Mouse (Mus musculus): ENCODE data around the gene Kif2c. TPM values are rescaled to one million over a fixed set of nuclear protein-coding genes. Genes with fewer than 3 reads are reported as not detected.

Kif2c gene
- polyA plus RNA-seq, 1 experiment: 8.3 TPM

DNA sequence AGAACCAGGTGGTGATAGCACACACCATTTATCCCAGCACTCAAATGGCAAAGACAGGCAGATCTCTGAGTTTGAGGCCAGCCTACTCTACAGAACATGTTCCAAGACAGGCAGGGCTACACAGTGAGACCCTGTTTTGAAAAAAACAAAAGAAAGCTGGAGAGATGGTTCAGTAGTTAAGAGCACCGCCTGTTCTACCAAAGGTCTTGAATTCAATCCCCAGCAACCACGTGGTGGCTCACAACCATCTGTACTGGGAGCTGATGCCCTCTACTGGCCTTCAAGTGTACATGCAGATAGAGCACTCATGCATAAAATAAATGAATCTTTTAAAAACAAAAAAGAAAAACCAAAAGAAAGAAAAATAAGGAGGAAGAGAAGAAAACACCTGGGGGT is 43.2 kb downstream of the Kif2c start:
- TF ChIP-seq GATA1 (IDR thresholded peaks at IDR 0.05; ENCODE audit: borderline replicate concordance, low read length) (no peak), FLI1 (IDR thresholded peaks at IDR 0.05; ENCODE audit: low read length) (no peak)
- Histone ChIP-seq H3K36me3 (replicated peaks; ENCODE audit: low read length) (no peaks in the 10 kb centered on the region), H3K4me3 (replicated peaks) (peak overlapping the region; percentile 69), H3K4me1 (peaks cover 57% of the 10 kb centered on the region), H3K9me3 (no peaks in the 10 kb centered on the region), H3K27me3 (replicated peaks) (peaks cover 22% of the 10 kb centered on the region)

DNA sequence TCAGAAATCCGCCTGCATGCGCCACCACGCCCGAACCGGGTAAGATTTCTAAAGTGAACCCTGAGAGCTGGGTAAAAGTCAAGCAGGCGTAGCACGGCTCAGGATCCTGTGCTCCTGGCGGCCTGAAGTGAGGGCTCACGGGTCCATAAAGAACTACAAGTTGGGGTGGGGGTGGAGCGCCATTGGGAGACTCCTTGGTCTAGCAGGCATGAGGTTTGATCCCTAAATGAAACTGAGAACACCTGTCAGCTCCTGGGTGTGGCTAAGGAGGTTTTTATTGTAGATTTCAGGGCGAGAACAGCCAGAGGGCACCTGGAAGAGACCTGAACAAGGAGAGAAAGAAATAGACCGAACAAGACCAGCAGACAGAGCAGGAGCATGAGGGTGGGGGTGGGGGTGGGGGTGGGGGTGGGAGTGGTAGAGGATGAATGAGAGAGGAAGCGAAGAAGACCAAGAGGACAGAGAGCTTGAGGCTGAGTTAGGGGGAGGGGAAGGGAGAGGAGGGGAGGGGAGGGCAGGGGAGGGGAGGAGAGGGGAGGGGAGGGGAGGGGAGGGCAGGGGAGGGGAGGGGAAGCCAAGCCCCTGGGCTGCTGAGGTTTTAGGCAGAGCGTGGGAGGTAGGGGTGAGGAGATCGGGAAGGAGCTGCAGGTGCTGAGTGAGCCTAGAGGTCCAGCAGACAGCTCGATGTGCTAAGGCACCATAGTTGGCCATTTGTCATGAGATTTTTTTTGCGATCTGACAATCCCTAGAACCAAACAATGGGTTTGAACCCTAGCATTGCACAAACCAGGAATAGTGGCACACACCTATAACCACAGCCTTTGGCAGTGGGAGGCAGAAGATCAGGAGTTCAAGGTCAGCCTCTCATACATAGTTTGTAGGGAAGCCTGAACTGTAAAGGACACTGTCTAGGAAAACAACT is 43.9 kb downstream of the Kif2c start:
- Histone ChIP-seq H3K9me3 (no peaks in the 10 kb centered on the region), H3K4me1 (peaks cover 54% of the 10 kb centered on the region), H3K4me3 (replicated peaks) (peak overlapping the region; percentile 69), H3K36me3 (replicated peaks; ENCODE audit: low read length) (no peaks in the 10 kb centered on the region), H3K27me3 (replicated peaks) (peaks cover 16% of the 10 kb centered on the region)
- TF ChIP-seq GATA1 (IDR thresholded peaks at IDR 0.05; ENCODE audit: borderline replicate concordance, low read length): no peak
- no peak for TF ChIP-seq FLI1 (IDR thresholded peaks at IDR 0.05; ENCODE audit: low read length)

GRCm38 (mm10) chr4:117136034-117136433 is 46.4 kb downstream of the Kif2c start:
- H3K27me3 ChIP-seq (replicated peaks): no peaks in the 10 kb centered on the region
- H3K4me1 ChIP-seq: peaks cover 70% of the 10 kb centered on the region
- peaks cover 18% of the 10 kb centered on the region for H3K36me3 ChIP-seq (replicated peaks; ENCODE audit: low read length)
- H3K9me3 ChIP-seq: no peaks in the 10 kb centered on the region
- no peak for TF ChIP-seq FLI1 (IDR thresholded peaks at IDR 0.05; ENCODE audit: low read length)
- no peak for TF ChIP-seq GATA1 (IDR thresholded peaks at IDR 0.05; ENCODE audit: borderline replicate concordance, low read length)
- peak overlapping the region; percentile 87 for H3K4me3 ChIP-seq (replicated peaks)

GRCm38 (mm10) chr4:117134601-117134995 is 47.8 kb downstream of the Kif2c start:
- Histone ChIP-seq H3K4me3 (replicated peaks) (peak overlapping the region; percentile 96), H3K4me1 (peaks cover 80% of the 10 kb centered on the region), H3K36me3 (replicated peaks; ENCODE audit: low read length) (peaks cover 33% of the 10 kb centered on the region), H3K9me3 (no peaks in the 10 kb centered on the region), H3K27me3 (replicated peaks) (no peaks in the 10 kb centered on the region)
- no peak for TF ChIP-seq GATA1 (IDR thresholded peaks at IDR 0.05; ENCODE audit: borderline replicate concordance, low read length)
- no peak for TF ChIP-seq FLI1 (IDR thresholded peaks at IDR 0.05; ENCODE audit: low read length)

- H3K4me1 ChIP-seq: peaks cover 80% of the 10 kb centered on the region
- H3K27me3 ChIP-seq (replicated peaks): no peaks in the 10 kb centered on the region
- peaks cover 39% of the 10 kb centered on the region for H3K36me3 ChIP-seq (replicated peaks; ENCODE audit: low read length)
Observed at GRCm38 (mm10) chr4:117133817-117134600, 48.4 kb downstream of the Kif2c start, which contains the start of gene Plk3. Plk3 (minus strand) TSS chr4:117133963.

GRCm38 (mm10) chr4:117133366-117133796 is 49.1 kb downstream of the Kif2c start:
- H3K4me3 ChIP-seq (replicated peaks): peak overlapping the region; percentile 96
- peaks cover 81% of the 10 kb centered on the region for H3K4me1 ChIP-seq
- H3K27me3 ChIP-seq (replicated peaks): no peaks in the 10 kb centered on the region
- peaks cover 45% of the 10 kb centered on the region for H3K36me3 ChIP-seq (replicated peaks; ENCODE audit: low read length)
- no peaks in the 10 kb centered on the region for H3K9me3 ChIP-seq
- TF ChIP-seq GATA1 (IDR thresholded peaks at IDR 0.05; ENCODE audit: borderline replicate concordance, low read length) (no peak), FLI1 (IDR thresholded peaks at IDR 0.05; ENCODE audit: low read length) (no peak)

More at GRCm38 (mm10) chr4:117133817-117134600, 48.4 kb downstream of the Kif2c start, which contains the start of gene Plk3:
- no peaks in the 10 kb centered on the region for H3K9me3 ChIP-seq
- H3K4me3 ChIP-seq (replicated peaks): peak within 1 kb of the TSS; percentile 96
- TF ChIP-seq GATA1 (IDR thresholded peaks at IDR 0.05; ENCODE audit: borderline replicate concordance, low read length) (no peak), FLI1 (IDR thresholded peaks at IDR 0.05; ENCODE audit: low read length) (no peak)

GRCm38 (mm10) chr4:117132794-117133143 is 49.7 kb downstream of the Kif2c start:
- H3K9me3 ChIP-seq: no peaks in the 10 kb centered on the region
- no peaks in the 10 kb centered on the region for H3K27me3 ChIP-seq (replicated peaks)
- H3K4me1 ChIP-seq: peaks cover 83% of the 10 kb centered on the region
- peak overlapping the region; percentile 96 for H3K4me3 ChIP-seq (replicated peaks)
- peaks cover 51% of the 10 kb centered on the region for H3K36me3 ChIP-seq (replicated peaks; ENCODE audit: low read length)
- TF ChIP-seq FLI1 (IDR thresholded peaks at IDR 0.05; ENCODE audit: low read length) (no peak), GATA1 (IDR thresholded peaks at IDR 0.05; ENCODE audit: borderline replicate concordance, low read length) (no peak)

DNA sequence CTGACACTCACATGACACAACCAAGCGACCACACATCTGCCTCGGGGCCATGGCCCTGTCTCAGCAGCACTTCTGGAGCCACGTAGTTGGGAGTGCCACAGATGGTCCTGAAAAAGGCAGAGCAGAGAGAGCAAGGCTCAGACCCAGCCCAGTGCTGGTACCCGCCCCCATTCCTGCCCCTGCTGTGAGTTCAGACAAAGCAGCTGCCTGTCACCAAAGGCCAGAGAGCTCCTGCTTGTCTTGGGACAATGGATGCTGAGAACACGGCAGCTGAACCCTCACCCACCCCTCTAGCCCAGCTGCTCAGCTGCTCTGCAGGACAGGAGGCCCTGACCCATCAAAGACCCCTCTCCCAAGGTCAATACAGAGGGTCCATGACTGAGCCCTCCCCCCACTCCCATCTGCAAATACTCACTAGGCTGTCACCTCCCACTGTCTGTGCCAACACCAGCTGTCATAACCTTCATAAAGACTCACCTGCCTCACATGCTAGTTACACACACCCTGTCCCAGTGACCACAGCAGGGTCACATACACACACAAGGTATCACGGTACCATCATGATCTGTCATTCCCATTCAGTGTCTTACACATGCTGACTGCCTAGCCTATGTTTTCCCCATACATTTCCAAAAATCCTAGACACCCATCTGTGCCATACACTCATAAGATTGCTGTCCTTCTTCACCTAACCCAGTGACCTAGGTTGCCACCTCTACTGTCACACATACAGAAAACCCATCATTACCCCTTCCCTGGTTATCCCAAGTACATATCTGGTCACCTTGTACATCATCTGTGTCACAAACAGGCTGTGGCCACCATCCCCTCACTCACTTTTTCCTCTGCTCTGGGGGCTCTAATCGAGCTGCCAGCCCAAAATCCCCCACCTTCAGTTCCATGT is 50.3 kb downstream of the Kif2c start:
- H3K4me3 ChIP-seq (replicated peaks): peak overlapping the region; percentile 96
- H3K36me3 ChIP-seq (replicated peaks; ENCODE audit: low read length): peaks cover 56% of the 10 kb centered on the region

GRCm38 (mm10) chr4:117131198-117131597 is 51.2 kb downstream of the Kif2c start:
- no peak for TF ChIP-seq GATA1 (IDR thresholded peaks at IDR 0.05; ENCODE audit: borderline replicate concordance, low read length)
- no peak for TF ChIP-seq FLI1 (IDR thresholded peaks at IDR 0.05; ENCODE audit: low read length)
- Histone ChIP-seq H3K4me1 (peaks cover 93% of the 10 kb centered on the region), H3K27me3 (replicated peaks) (no peaks in the 10 kb centered on the region), H3K36me3 (replicated peaks; ENCODE audit: low read length) (peaks cover 63% of the 10 kb centered on the region), H3K4me3 (replicated peaks) (no peak overlapping the region), H3K9me3 (no peaks in the 10 kb centered on the region)

More for the DNA sequence above, 50.3 kb downstream of the Kif2c start:
- Histone ChIP-seq H3K27me3 (replicated peaks) (no peaks in the 10 kb centered on the region), H3K4me1 (peaks cover 90% of the 10 kb centered on the region), H3K9me3 (no peaks in the 10 kb centered on the region)
- TF ChIP-seq GATA1 (IDR thresholded peaks at IDR 0.05; ENCODE audit: borderline replicate concordance, low read length) (no peak), FLI1 (IDR thresholded peaks at IDR 0.05; ENCODE audit: low read length) (no peak)
